Mouse (Mus musculus) layer of hippocampus, postnatal 14 days (tissue): Measurements from ENCODE around the gene Ddx3x. TPM values are rescaled to one million over a fixed set of nuclear protein-coding genes. Genes with fewer than 3 reads are reported as not detected.
"Not testable (repeated sequence)": the region's sequence is repeated elsewhere in the genome, so short reads cannot be mapped to it uniquely, and the experiment has no call there.

Experiments used
- DNase-seq, 2 experiments: peaks; one replicate each; pipeline ENCODE4 v3.0.0; 2021 to 2022; ENCODE audit warnings: low spot score in 2 of 2, mixed read lengths in 1 of 2
- total RNA-seq, 2 experiments: library from RNA; stranded (reverse); gene quantifications; 2 replicates each; pipeline ENCODE4 v1.2.3; 2021

Ddx3x gene
- total RNA-seq, 2 experiments from 2014 or later: 157 to 176 TPM

- peak; percentile 34 to 44 for DNase-seq
These were observed 747 bp upstream of the Ddx3x start for GRCm38 (mm10) chrX:13280037-13280408.

GRCm38 (mm10) chrX:13281329-13282088 is 739 bp downstream of the Ddx3x start:
- peak; percentile 12 to 78 for DNase-seq

GRCm38 (mm10) chrX:13282089-13282850 is 1.5 kb downstream of the Ddx3x start:
- no peak for DNase-seq

- no peak for DNase-seq
These were observed 5.0 kb downstream of the Ddx3x start for GRCm38 (mm10) chrX:13285772-13286171.

DNA sequence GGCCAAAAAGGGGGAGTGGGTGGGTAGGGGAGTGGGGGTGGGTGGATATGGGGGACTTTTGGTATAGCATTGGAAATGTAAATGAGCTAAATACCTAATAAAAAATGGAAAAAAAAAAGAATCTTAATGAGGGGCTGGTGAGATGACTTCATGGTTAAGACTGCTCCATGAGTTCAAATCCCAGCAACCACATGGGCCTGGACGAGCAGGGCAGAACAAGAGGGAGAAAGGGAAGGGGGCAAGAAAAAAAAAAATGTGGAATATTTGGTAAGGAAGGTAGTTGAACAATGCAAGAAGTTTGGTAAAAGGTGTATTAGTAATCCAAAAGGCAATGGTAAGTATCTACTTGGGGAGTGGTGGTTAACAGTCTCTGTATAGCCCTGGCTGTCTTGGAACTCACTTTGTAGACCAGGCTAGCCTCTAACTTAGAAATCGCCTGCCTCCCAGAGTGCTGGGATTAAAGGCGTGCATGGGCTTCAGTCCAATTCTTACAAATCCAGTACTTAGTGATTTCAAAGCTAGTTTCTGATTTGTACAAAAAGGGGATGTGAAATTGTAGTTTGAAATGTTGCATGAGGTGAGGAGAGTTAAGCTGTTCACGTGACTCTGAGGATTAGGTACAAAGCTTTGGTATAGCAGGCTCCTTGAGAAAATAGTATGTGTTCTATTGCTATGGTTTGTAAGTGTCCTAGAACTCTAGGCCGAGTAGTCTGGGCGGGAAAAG is 13.9 kb downstream of the Ddx3x start:
- no peak for DNase-seq

GRCm38 (mm10) chrX:13295229-13295571 is 14.4 kb downstream of the Ddx3x start:
- no peak for DNase-seq

- DNase-seq: not testable (repeated sequence)
These were observed 15.5 kb downstream of the Ddx3x start for GRCm38 (mm10) chrX:13296241-13296640.

DNA sequence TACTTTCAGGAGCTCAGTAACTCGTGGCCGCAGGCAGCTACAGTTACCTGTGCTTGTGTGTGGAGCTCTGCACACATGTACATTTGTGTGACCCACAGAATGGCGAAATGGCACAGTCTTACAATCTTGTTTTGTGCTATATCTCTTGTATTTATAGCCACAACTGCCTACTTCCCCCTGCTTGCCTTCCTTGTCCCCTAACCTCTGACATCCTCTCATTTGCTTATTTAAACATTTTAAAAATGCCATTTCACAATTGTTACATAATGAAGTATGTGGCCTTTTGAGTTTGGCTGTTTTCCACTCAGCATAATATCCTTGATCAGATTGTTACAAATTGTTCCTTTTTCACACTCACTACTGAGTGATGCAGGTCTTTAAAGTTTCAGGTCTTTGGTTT is 25.4 kb downstream of the Ddx3x start:
- no peak for DNase-seq

GRCm38 (mm10) chrX:13311396-13311795 is 30.6 kb downstream of the Ddx3x start:
- DNase-seq: no peak

DNA sequence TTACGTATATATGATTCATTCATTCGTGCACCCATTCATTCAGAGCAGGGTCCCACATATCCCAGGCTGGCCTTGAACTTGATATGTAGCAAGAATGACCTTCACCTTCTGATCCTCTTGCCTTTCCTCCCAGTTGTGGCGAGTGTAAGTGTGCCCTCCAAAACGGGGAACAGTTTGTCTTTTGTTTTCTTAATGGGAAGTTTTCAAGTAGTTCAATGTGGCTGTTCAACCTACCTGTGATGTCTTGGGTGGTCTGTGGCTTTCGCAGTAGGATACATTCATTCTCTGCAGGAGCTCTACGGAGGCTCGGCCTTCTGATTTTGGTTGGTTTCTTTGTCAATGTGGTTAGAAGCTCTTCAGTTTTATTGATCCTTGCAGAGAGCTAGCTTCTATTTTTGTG is 48.8 kb downstream of the Ddx3x start:
- DNase-seq: no peak

Other genes starting within 250 kb of the Ddx3x start
- gene Usp9x, start 209.5 kb upstream of the Ddx3x start, total RNA-seq: 100 to 1,000 TPM; 255 to 256 TPM
- under 1 TPM; 0.60 to 0.72 TPM for gene Nyx, start 185.1 kb downstream of the Ddx3x start, total RNA-seq